Mouse (Mus musculus): ENCODE measurements around the gene Nle1. TPM values are rescaled to one million over a fixed set of nuclear protein-coding genes. Genes with fewer than 3 reads are reported as not detected.
A peak's percentile ranks its signal among the peaks of the same experiment; 100 is the strongest.
"Not testable (repeated sequence)": the region's sequence is repeated elsewhere in the genome, so short reads cannot be mapped to it uniquely, and the experiment has no call there.

Gene Nle1
- total RNA-seq (2021) = 10 to 100 TPM; 11.4 to 15.1 TPM
- long read RNA-seq, experiment 1, transcript Nle1-201 (13 exons, 1,783 nt) = major isoform, 6 of 15 reads
- long read RNA-seq, experiment 1, partial matches to known transcripts = 1 of 15 reads
- long read RNA-seq, experiment 1, other reads (novel, unspliced or antisense) = 7 of 15 reads
- long read RNA-seq, experiment 2, partial matches to known transcripts = 0 of 6 reads
- long read RNA-seq, experiment 2, other reads (novel, unspliced or antisense) = 2 of 6 reads

DNA sequence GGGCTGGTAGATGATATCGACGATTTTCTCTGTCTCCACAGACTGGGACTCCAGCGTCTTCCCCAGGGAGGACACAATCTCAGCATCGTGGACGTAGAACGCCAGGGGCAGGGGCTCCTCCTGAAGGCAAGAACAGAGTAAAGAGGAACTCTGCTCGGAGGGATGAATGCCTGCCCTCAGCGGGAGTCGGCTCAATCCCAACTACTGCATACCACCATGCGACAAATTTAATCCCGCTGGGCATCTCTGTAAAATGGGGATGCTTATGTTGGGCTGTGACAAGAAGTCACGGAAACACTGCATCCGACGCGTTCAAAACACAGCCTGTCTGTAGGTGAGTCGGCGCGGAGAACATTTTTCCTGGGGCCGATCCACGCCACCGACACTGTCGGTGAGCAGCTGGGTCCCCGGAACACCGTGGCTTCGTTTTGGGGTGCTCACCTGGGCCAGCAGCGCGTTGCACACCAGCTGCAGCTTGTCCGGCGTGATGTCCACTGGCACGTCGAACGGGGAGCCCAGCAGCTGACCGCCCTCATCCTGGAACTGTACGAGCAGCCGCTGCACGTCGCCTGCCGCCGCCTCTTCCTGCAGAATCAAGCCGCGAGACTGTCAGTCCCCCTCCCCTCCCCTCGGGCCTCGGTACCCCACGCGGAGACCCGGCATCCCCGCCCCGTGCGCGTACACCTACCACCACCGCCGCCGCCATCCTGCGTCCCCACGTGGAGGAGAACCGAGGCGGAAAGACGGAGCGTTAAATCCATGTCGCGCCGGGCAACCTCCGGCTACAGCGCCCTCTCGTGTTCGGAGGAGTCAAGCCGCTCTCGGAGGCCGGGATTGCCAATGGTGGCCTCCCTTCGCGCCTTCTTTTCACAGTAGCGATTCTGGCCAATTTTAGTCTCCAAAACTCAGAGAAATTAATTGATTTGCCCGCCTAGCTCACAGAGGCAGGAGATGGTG is at the start of gene Nle1:
Nle1 (minus strand) TSS at position 761 of the 957 bp plus-strand sequence.
- Histone ChIP-seq H3K27ac (peak within 1 kb of the TSS; percentile 94), H3K4me3 (peak within 1 kb of the TSS; percentile 82)
- peak; percentile 97 for TF ChIP-seq CTCF (IDR thresholded peaks at IDR 0.05)
- intact Hi-C loops (cut with DNase I) = no loop called here
- peak; percentile 95 for DNase-seq

DNA sequence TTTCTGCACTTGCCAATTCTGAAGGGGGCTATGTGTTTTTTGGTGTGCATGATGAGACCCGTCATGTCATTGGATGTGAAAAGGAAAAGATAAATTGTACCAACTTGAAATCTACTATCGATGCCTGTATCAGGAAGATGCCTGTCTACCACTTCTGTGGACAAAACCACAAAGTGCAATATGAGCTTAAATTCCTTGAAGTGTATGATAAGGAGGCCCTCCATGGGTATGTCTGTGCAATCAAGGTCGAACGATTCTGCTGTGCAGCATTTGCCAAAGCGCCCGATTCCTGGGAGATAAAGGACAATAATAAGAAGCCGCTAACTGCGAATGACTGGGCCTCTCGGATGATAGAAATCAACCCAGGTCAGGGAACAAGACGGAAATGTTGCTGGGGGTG is 48.7 kb upstream of the Nle1 start:
- intact Hi-C loops (cut with DNase I) = no loop called here
- H3K4me3 ChIP-seq = peak overlapping the region; percentile 82
- TF ChIP-seq CTCF (IDR thresholded peaks at IDR 0.05) = no peak
- no peak for DNase-seq
- no peak overlapping the region for H3K27ac ChIP-seq

DNA sequence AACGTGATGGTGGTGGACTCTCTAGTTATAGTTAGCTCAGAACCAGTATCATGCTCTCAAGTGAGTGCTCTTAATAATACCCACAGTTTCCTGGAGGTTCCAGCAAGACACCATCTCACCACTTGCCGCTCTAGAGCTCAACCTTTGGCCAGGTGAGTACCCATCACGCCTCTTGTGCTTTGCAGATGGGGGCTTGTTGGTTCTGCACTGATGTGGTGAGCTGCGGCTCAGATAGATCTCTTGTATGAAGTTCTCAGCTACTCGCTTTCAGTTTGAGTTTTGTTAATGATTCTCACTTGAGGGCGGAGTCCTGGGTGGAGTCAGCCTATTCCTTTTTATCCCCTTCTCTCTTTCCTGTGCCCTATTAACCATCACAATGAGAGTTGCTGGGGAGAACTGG is 46.4 kb upstream of the Nle1 start:
- intact Hi-C loops (cut with DNase I) = no loop called here
- TF ChIP-seq CTCF (IDR thresholded peaks at IDR 0.05) = no peak
- DNase-seq = no peak
- Histone ChIP-seq H3K4me3 (peak overlapping the region; percentile 82), H3K27ac (no peak overlapping the region)

DNA sequence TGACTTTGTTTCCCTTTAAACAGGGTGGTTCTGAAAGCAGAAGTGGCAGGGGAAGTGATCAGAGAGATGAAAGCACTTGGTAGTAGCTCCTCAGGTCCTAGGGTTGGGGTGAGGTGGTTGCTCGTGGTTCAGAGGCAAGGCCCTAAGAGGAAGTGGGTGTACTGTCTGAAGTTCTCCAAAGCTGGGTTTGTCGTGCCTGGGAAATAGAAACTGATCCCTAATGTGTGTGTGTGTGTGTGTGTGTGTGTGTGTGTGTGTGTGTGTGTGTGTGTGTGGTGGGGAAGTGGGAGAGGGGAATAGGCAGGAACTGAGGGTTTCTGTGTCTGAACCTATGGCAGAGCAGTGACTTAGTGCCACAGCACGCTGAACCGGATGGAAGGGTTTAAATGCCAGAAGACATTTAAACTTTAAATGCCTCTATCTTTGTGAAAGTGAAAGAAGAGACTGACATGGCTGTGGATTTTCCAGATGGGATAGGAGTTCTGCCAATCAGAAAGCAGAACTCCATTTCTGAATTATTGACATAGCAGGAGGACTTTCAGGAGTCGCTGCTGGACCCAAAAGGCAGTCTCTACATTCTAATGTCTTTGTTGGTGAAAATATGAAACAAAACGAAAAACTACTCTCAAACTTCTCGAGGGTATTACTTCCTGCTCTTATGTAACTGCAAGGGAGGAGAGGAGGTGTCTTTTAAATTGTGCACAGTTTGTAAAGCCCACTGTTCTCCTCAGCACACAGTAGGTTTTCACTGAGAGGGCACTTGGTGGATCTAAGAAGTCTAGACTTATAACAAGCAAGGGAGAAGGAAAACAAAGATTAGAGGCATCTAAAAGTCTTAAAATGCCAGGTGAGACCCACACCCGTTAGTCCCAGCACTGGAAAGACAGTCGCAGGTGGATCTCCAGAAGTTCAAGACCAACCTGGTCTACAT is 44.7 kb upstream of the Nle1 start:
- DNase-seq = no peak
- no peak for TF ChIP-seq CTCF (IDR thresholded peaks at IDR 0.05)
- Histone ChIP-seq H3K4me3 (peak overlapping the region; percentile 82), H3K27ac (peak overlapping the region; percentile 93)
- intact Hi-C loops (cut with DNase I) = no loop called here

DNA sequence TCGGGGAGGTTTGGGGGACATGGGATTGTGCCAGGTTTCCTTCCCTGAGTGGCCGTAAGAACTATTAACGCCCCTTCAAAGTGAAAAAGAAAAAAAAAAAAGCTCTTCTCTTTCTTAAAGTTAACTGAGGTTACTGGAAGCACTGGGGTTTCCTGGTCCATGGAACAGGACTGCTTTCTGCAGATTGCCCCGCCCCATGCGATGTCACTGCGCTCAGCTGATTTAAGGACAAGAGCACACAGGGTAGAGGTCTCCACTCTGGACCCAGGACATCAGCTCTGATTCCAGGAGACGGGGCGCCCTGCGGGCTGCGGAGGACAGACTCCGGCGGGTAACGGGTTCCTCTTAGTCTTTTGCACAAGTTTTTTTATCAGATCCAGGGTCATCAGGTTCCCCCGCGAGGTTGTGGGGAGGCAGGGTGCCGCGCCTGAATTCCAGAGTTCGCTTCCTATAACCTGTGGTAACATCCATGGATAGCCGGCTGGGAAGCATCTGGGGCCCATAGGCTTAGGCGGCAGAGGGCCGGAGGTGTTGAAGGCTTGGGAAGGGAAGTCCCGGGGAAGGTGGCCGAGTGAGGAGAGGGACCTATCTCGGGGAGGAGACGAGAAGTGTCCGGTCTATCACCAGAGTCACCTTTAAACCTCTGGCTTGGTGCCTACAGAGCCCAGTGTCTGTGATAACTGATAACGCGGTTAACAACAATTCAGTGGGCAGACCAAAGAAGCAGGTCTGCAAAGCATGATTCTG is 43.8 kb upstream of the Nle1 start:
- peak; percentile 83 for DNase-seq
- intact Hi-C loops (cut with DNase I) = no loop called here
- TF ChIP-seq CTCF (IDR thresholded peaks at IDR 0.05) = no peak
- Histone ChIP-seq H3K4me3 (peak overlapping the region; percentile 82), H3K27ac (peak overlapping the region; percentile 93)

DNA sequence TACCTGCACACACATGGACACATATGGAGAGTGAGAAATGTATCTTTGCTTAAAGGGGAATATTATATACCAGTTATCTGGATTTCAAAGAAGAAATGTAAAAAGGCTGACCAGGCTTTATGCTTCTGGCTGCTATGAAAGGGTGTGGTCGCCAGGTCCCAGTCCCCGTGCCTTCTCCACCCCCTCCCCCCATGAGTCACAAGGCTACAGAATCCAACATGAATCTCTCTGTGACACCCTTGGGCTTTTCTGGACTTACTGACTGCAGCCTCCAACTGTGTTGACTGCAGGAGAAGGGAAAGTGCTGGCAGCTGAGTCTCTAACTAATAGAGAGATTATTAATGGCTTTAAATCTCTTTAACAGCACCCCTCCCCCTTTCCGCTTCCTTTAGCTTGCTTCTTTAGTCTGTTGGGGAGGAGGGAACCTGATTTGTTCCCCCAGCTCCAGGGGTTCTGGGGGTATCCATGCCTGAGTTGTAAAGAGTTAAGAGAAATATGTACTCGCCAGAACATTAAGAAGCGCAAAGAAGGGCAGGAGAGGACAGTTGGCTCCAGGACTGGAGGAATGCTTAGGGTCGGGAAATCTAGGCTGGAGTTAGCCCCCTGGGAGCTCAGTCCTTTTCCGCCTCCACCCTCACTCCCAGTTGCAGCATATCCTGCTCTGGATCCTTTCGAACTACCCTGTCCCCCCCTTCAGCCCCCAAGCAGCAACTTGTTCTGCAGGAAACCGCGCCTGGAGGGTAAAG is 42.7 kb upstream of the Nle1 start, which contains the start of gene Slfn5:
Slfn5 (plus strand) TSS at position 614 of the 746 bp plus-strand sequence.
- Histone ChIP-seq H3K27ac (peak within 1 kb of the TSS; percentile 93), H3K4me3 (peak within 1 kb of the TSS; percentile 82)
- peak; percentile 67 for DNase-seq
- intact Hi-C loops (cut with DNase I) = no loop called here
- no peak for TF ChIP-seq CTCF (IDR thresholded peaks at IDR 0.05)

DNA sequence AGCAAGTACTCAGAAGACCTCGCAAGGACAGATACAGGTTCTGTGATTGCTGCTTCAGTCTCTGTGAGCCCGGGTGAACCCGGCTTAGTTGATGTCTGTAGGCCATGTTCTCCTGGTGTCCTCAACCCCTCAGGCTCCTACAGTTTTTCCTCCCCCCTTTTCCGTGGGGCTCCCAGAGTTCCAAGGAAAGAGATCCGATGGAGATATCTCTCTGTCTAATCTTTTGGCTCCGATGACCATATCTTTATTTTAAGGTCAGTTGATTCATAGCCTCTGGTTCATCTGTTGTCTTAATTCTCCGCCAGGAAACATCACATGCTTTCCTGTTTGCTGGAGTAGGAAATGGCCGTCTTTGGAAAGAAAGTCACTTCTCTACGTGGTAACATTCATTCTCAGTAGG is 40.8 kb upstream of the Nle1 start:
- peak overlapping the region; percentile 54 for H3K4me3 ChIP-seq
- no peak for DNase-seq
- peak overlapping the region; percentile 93 for H3K27ac ChIP-seq
- intact Hi-C loops (cut with DNase I) = no loop called here
- no peak for TF ChIP-seq CTCF (IDR thresholded peaks at IDR 0.05)

DNA sequence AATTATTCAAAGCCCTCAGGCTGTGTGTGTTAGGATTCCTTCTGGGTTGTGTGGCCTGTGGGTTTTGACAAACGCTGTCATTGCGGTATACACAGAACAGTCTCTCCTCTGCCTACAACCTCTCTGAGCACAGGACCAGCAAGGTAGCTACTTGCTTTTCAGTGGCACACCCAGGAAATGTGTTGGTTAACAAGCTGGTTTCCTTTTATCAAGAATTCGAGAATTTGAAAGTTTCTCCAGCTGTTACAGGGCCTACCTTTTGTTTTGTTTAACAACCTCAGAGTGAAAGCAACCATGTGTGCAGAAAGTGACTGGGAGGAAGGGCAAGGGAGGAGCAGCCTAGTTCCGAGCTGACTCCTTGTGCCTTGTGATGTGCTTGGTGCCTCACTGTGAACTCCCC is 39.2 kb upstream of the Nle1 start:
- intact Hi-C loops (cut with DNase I) = no loop called here
- H3K4me3 ChIP-seq = no peak overlapping the region
- no peak for TF ChIP-seq CTCF (IDR thresholded peaks at IDR 0.05)
- H3K27ac ChIP-seq = peak overlapping the region; percentile 81
- DNase-seq = no peak

DNA sequence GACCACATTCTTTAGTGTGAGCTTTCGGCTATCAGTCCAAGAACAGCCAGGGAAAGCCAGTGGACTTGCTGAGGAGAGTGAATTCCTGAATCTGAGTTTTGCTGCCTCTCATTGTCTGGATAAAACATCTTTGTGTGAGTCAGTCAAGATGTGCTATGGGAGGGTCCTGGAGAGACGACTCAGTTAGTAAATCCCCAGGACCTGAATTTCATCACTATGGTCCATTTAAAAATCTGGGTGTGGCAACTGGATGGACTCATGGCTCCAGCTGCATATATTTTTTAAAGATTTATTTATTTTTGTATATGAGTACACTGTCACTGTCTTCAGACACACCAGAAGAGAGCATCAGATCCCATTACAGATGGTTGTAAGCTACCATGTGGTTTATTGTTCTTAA is 37.4 kb upstream of the Nle1 start:
- intact Hi-C loops (cut with DNase I) = no loop called here

DNA sequence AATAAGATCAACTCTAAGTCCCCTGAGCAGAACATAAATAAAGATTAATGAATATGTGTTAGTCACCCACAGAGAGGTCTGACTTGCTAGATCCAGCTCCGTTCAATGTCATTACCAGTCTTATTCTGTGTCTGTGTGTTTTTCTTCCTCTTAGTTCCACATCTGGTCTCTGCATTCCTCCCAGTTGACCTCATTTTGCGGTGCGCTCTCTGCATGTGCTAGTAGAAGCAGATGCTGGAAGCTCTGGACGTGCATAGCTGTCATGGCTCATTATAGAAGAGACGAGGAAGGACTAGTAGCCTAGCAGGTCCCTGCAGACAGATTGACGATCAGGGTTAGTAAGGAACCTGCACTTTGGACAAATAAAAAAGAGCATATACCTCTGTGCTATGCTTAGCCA is 35.1 kb upstream of the Nle1 start:
- no peak for DNase-seq
- Histone ChIP-seq H3K4me3 (no peak overlapping the region), H3K27ac (no peak overlapping the region)
- intact Hi-C loops (cut with DNase I) = no loop called here
- TF ChIP-seq CTCF (IDR thresholded peaks at IDR 0.05) = no peak

More for the DNA sequence above, 37.4 kb upstream of the Nle1 start:
- no peak for TF ChIP-seq CTCF (IDR thresholded peaks at IDR 0.05)
- no peak for DNase-seq
- Histone ChIP-seq H3K27ac (peak overlapping the region; percentile 28; the same call in 1 of the 2 replicates), H3K4me3 (no peak overlapping the region)

DNA sequence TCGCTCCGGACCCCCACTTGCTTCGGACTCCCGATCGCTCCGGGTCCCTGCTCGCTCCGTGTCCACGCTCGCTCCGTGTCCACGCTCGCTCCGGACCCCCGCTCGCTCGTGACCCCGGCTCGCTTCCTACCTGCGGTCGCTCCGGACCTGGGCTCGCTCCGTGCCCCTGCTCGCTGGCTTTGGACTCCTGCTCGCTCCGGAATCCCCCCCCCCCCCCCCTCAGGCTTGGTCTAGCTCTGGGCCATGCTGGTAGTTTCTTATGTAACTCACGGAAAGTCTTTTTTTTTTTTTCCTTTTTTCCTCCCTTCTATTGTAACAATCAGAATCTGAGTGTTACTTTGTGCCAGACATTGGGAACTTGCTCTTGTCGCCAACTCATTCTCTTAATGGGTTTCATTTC is 25.0 kb upstream of the Nle1 start:
- Histone ChIP-seq H3K4me3 (peak overlapping the region; percentile 72), H3K27ac (peak overlapping the region; percentile 74)
- TF ChIP-seq CTCF (IDR thresholded peaks at IDR 0.05) = no peak
- intact Hi-C loops (cut with DNase I) = no loop called here
- DNase-seq = no peak

DNA sequence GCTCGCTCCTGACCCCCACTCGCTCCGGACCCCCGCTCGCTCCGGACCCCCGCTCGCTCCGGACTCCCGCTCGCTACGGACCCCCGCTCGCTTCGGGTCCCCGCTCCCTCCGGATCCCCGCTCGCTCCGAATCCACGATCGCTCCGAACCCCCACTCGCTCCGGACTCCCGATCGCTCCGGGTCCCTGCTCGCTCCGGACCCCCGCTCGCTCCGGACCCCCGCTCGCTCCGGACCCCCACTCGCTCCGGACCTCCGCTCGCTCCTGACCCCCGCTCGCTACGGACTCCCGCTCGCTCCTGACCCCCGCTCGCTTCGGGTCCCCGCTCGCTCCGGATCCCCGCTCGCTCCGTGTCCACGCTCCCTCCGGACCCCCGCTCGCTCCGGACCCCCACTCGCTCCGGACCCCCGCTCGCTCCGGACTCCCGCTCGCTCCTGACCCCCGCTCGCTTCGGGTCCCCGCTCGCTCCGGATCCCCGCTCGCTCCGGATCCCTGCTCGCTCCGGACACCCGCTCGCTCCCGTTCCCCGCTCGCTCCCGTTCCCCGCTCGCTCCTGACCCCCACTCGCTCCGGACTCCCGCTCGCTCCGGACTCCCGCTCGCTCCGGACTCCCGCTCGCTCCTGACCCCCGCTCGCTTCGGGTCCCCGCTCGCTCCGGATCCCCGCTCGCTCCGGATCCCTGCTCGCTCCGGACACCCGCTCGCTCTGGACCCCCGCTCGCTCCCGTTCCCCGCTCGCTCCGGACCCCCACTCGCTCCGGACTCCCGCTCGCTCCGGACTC is 23.6 kb upstream of the Nle1 start:
- peak overlapping the region; percentile 72 for H3K4me3 ChIP-seq
- DNase-seq; intact Hi-C loops (cut with DNase I): not testable (repeated sequence)
- peak overlapping the region; percentile 74 for H3K27ac ChIP-seq

DNA sequence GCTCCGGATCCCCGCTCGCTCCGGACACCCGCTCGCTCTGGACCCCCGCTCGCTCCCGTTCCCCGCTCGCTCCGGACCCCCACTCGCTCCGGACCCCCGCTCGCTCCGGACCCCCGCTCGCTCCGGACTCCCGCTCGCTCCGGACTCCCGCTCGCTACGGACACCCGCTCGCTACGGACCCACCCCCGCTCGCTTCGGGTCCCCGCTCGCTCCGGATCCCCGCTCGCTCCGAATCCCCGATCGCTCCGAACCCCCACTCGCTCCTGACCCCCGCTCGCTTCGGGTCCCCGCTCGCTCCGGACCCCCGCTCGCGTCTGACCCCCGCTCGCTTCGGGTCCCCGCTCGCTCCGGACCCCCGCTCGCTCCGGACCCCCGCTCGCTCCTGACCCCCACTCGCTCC is 22.9 kb upstream of the Nle1 start:
- Histone ChIP-seq H3K4me3 (peak overlapping the region; percentile 72), H3K27ac (peak overlapping the region; percentile 74)
- intact Hi-C loops (cut with DNase I) = not testable (repeated sequence)

DNA sequence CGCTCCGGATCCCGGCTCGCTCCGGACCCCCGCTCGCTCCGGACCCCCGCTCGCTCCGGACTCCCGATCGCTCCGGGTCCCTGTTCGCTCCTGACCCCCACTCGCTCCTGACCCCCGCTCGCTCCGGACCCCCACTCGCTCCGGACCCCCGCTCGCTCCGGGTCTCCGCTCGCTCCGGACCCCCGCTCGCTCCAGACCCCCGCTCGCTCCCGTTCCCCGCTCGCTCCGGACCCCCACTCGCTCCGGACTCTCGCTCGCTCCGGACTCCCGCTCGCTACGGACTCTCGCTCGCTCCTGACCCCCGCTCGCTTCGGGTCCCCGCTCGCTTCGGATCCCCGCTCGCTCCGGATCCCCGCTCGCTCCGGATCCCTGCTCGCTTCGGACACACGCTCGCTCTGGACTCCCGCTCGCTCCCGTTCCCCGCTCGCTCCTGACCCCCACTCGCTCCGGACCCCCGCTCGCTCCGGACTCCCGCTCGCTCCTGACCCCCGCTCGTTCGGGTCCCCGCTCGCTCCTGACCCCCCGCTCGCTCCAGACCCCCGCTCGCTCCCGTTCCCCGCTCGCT is 22.3 kb upstream of the Nle1 start:
- Histone ChIP-seq H3K27ac (peak overlapping the region; percentile 74), H3K4me3 (peak overlapping the region; percentile 72)
- DNase-seq = peak; percentile 56
- intact Hi-C loops (cut with DNase I) = not testable (repeated sequence)

More for the DNA sequence above, 22.9 kb upstream of the Nle1 start:
- DNase-seq = not testable (repeated sequence)

All from gastrocnemius, adult 2 months (tissue).